ENCODE assay signal across 9 mouse cellular contexts in genomic region chr3:30766177-30766576, GRCm38 (mm10). TPM values are rescaled to one million over a fixed set of nuclear protein-coding genes. Genes with fewer than 3 reads are reported as not detected.
DNase-seq lines count a peak whose midpoint lies in the region; ATAC-seq and TF ChIP-seq lines count a peak whose summit lies in the region.
"Had no signal": no experiment of that assay in that cellular context is flagged by ENCODE, and none has a peak within 500 bp of the region (broad histone marks: within the 10 kb centered on the region; RNA-seq: fewer than 3 reads in every experiment).

No protein-coding gene starts in this region.

- TF ChIP-seq CTCF in lung, postnatal 0 days (IDR thresholded peaks at IDR 0.05): no peak

- H3K36me3 ChIP-seq in lung, postnatal 0 days (ENCODE audit: insufficient read depth, low read length): no peaks in the 10 kb centered on the region
- no peaks in the 10 kb centered on the region for H3K36me3 ChIP-seq in hindbrain, embryonic 13.5 days
- H3K36me3 ChIP-seq: limb, embryonic 15.5 days had no signal

- no peak overlapping the region for H3K4me2 ChIP-seq in lung, postnatal 0 days (replicated peaks; ENCODE audit: low read depth, low read length)
- no peak overlapping the region for H3K4me2 ChIP-seq in hindbrain, embryonic 13.5 days
- H3K4me2 ChIP-seq: limb, embryonic 15.5 days had no signal

- ATAC-seq in lung, postnatal 0 days: peak; percentile 88
- no peak for ATAC-seq in hindbrain, embryonic 13.5 days (ENCODE audit: low FRiP score)

- no peak overlapping the region for H3K4me3 ChIP-seq in lung, postnatal 0 days (ENCODE audit: low read depth, low read length)
- H3K4me3 ChIP-seq in hindbrain, embryonic 13.5 days: no peak overlapping the region
- H3K4me3 ChIP-seq: limb, embryonic 15.5 days had no signal

- TF ChIP-seq EP300 in lung, postnatal 0 days (IDR thresholded peaks at IDR 0.05): no peak

- no peaks in the 10 kb centered on the region for H3K27me3 ChIP-seq in lung, postnatal 0 days (replicated peaks; ENCODE audit: insufficient read depth, low read length)
- H3K27me3 ChIP-seq in hindbrain, embryonic 13.5 days: no peaks in the 10 kb centered on the region
- H3K27me3 ChIP-seq: limb, embryonic 15.5 days had no signal

- 34% methylated on average over 7 of the region's 7 CpGs for whole genome bisulfite sequencing in lung, postnatal 0 days
- WGBS in hindbrain, embryonic 13.5 days: 77% methylated on average over 7 of the region's 7 CpGs

- no peak overlapping the region for H3K9ac ChIP-seq in lung, postnatal 0 days (replicated peaks; ENCODE audit: low read depth)
- H3K9ac ChIP-seq in hindbrain, embryonic 13.5 days: no peak overlapping the region
- H3K9ac ChIP-seq: limb, embryonic 15.5 days had no signal

- no peak overlapping the region for H3K27ac ChIP-seq in lung, postnatal 0 days (ENCODE audit: low read length)
- no peak overlapping the region for H3K27ac ChIP-seq in hindbrain, embryonic 13.5 days
- H3K27ac ChIP-seq: limb, embryonic 15.5 days had no signal

- H3K4me1 ChIP-seq in lung, postnatal 0 days (ENCODE audit: insufficient read depth, low read depth, low read length): no peaks in the 10 kb centered on the region
- no peaks in the 10 kb centered on the region for H3K4me1 ChIP-seq in hindbrain, embryonic 13.5 days (replicated peaks)

- no peaks in the 10 kb centered on the region for H3K9me3 ChIP-seq in lung, postnatal 0 days (ENCODE audit: low read length)
- H3K9me3 ChIP-seq in hindbrain, embryonic 13.5 days: no peaks in the 10 kb centered on the region
- H3K9me3 ChIP-seq: limb, embryonic 15.5 days had no signal

- peak; percentile 16 for DNase-seq in Muller cell, postnatal 12 days (ENCODE audit: inconsistent ontology term)
- DNase-seq in c-Kit-positive CD71-positive TER-119-positive erythroid progenitor cells, embryonic 14.5 days (ENCODE audit: low spot score): peak; percentile 72
- peak; percentile 84 to 91 for DNase-seq in kidney, adult 8-10 months
- DNase-seq in lung, postnatal 0 days (ENCODE audit: low spot score): peak; percentile 70
- no peak for DNase-seq in B cell, adult 2 months
- DNase-seq in thymus, adult 18-20 months: no peak
- no peak for DNase-seq in gastrocnemius, adult 18-20 months (ENCODE audit: low spot score)

RNA-seq across cellular contexts. Expression of gene Samd7, which starts 20.1 kb away (rescaled TPM):
- polyA plus RNA-seq in lung, postnatal 0 days (2015; fragmentation: Nextera tagmentation; extraction: Ambion mirVana): not detected in 2 replicates
- not detected in 2 replicates for polyA plus RNA-seq in hindbrain, embryonic 13.5 days (2015; fragmentation: Nextera tagmentation; extraction: Ambion mirVana)
- total RNA-seq in gastrocnemius, adult 18-20 months (2021): not detected
- polyA plus RNA-seq: limb, embryonic 15.5 days had no signal

RNA-seq across cellular contexts. Expression of gene Sec62, which starts 26.5 kb away (rescaled TPM):
- 145 and 152 TPM in 2 replicates for polyA plus RNA-seq in lung, postnatal 0 days (2015; fragmentation: Nextera tagmentation; extraction: Ambion mirVana)
- 104 and 107 TPM in 2 replicates for polyA plus RNA-seq in hindbrain, embryonic 13.5 days (2015; fragmentation: Nextera tagmentation; extraction: Ambion mirVana)
- total RNA-seq in gastrocnemius, adult 18-20 months (2021): 10 to 100 TPM; 36.9 to 39.0 TPM

Comparison
In these comparisons a context has a peak if more than half of its experiments do, and no peak if none do; other contexts are left out.
1. DNase-seq: peak in Muller cell, postnatal 12 days (single experiment), c-Kit-positive CD71-positive TER-119-positive erythroid progenitor cells, embryonic 14.5 days (single experiment), kidney, adult 8-10 months (2 of 2) and lung, postnatal 0 days (single experiment); none in B cell, adult 2 months (0 of 2), thymus, adult 18-20 months (0 of 2) and gastrocnemius, adult 18-20 months (single experiment).